Mouse (Mus musculus) v-Abl transformed pro-B cells (cell line): ENCODE data around the gene 1700023F06Rik.

Experiments used
- in situ Hi-C, 2 experiments: fragments of 400-800 bp; cut with MboI; formaldehyde crosslinking; loops; one replicate each; pipeline ENCODE4 v1.15.1; 2025; ENCODE audit not compliant: unreplicated experiment in 2 of 2

The 1700023F06Rik gene

DNA sequence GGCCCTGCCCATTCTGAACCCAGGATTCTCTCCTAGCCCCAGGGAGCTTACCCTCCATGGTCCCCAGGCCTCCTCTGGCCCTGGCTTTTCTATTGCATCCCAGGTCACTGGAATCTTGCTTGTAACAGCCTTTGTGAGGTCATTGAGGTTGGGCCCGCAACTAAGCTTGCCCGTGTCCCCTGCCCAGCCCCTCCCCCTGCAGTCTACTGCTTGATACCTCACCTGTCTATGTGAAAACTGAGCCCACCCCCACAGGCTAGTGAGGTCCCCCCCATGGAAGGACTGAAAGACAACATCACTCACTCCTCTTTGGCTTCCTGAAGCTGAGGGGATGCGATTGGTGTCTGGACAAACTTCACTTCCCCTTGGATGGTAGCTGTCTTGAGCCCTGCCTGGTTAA lies at the start of gene 1700023F06Rik:
Gene 1700023F06Rik, minus strand, starts transcription at position 101 of the 400 bp plus-strand sequence.
- in situ Hi-C loops, result no loop called here

DNA sequence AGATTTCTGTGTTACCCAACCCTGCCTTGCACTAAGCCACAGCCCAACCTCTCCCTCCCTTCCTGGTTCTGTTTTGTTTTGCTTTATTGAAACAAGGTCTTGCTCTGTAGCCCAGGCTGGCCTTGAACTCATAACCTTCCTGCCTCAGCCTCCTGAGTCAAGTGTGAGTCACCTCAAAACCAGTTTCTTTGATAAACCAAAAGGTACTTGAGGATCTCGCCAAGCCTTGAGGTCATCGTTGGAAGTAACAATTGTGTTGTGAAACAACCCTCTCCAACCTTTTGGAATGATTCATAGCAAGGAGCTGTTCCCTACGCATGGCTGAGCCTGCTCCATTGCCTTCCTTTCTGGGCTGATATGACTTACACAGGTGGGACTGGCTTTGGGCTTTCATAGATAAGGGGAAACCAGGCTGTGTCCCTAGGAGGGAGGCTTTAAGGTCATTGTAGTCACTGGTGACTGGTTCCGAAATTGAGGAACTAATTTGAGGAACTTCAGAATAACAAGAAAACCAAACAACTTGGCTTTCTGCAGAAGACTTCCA lies 49.7 kb upstream of the 1700023F06Rik start:
- in situ Hi-C loops, result no loop called here

DNA sequence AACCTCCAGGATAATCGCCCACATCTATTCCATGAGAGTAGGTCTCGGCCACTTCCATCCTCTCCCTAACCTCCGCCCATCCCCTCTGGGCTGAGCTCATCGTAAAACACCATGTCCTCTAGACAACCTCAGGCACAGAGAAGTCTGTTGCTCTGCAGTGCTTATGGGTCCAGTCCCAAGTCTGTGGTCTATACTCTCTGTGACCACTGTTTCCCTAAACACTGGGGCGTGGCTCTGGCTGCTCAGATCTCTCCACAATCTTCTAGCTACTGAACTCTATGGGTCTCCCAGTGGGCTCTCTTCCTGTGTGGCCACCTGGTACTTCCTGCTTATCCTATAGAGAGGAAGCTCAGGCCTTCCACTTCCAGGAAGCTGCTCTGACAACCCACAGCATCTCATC lies 45.2 kb upstream of the 1700023F06Rik start:
- in situ Hi-C loops, result no loop called here

DNA sequence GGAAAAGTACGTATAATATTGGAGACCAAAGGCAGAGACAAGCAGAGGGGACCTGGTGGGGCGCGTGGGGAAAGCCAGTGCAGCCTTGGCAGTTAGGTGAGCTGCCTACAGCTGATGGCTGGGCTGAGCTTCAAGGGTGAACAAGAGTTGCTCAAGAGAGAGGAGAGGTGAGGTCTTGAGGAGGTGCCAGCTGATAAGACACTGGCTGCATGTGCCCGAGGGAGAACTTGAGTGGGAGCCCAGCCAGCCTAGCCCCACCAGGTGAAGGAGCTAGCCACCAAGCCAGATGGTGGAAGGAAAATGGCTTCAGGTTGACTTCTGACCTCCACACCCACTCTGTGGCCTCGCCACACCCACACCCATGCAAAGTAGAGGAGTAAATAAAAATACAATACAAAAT lies 44.0 kb upstream of the 1700023F06Rik start:
- in situ Hi-C loops, result no loop called here

DNA sequence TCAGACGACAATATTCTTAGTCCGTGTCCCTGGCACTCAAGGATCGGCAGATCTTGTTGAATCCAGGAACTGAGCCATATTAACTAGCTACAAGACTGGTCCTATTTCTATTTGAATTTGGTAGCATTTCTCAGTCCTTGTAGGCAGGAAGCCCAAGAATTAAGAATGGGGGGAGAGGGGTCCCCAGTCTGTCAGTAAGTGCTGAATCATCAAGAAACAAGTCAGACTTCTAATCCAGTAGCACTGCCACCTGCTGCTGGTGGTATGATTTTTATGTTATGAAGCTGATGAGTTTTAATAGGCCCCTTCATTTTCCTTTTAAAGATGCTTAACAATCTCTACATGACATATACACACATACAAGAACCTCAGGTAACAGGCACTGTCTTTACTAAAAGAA lies 42.0 kb upstream of the 1700023F06Rik start:
- in situ Hi-C loops, result no loop called here

DNA sequence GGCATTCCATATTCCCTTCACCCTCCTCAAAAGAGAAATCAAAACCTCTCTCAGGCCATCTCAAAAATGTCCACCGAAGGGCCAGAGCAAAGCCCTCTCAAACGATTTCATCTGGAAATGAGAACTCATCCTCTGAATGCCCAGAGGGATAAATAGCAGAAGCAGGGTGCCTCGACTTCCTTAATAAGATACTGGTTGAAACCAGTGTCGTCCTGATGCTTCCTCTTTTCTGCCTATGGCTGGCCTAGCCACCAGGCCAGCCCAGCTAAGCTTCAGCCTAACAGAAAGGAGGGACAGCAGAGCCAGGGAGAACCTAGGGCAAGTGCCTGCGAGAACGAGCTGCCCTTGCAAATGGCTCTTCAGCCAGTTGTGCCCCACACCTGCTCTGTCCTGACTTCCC lies 41.2 kb upstream of the 1700023F06Rik start:
- in situ Hi-C loops, result no loop called here

DNA sequence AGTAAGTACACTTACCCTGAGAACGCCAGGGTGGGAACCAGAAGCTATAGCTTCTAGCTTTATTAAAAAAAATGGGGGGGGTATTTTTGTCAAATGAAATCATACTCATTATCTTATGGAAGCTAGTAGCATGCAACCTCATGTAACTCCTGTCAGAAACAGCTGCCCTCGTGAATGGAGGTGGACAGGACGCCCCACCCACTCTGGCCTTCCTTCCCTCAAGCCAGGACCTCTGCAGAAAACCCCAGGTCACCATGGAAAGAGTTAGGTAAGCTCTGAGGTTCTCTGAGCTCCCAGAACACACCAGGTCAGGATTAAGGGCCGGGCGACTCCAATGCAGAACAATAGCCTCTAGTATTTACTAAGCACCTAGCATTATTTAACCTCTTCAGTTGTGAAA lies 40.5 kb upstream of the 1700023F06Rik start:
- in situ Hi-C loops, result no loop called here

DNA sequence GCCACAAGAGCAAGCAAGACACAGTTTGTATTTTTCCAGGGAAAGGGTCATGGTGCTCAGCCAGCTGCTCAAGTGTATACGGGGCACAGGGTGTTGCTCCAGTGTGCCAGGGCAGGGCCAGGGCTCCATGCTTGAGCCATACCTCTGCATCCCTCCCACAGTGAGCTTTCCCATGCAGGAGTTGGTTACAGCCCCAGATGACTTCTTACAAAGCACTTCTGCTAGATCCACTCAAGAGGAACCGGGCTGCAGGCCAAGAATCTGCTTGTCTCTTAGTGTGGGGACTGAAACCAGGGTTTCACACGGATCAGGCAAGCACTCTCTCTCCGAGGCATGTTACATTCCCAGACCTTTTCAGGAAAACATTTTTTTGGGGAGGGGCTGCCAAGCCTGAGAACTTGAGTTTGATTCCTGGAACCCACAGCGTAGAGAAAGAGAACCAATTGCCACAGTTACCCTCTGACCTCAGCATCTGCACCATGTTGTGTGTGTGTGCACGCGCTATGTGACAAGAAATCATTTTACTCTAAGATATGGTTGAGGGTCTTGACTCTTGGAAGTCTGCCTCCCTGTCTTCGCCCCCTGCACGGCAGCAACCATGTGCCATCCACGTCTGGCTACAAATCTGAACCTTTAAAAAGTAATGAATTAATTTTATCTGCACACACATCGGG lies 39.3 kb upstream of the 1700023F06Rik start:
- in situ Hi-C loops, result no loop called here

DNA sequence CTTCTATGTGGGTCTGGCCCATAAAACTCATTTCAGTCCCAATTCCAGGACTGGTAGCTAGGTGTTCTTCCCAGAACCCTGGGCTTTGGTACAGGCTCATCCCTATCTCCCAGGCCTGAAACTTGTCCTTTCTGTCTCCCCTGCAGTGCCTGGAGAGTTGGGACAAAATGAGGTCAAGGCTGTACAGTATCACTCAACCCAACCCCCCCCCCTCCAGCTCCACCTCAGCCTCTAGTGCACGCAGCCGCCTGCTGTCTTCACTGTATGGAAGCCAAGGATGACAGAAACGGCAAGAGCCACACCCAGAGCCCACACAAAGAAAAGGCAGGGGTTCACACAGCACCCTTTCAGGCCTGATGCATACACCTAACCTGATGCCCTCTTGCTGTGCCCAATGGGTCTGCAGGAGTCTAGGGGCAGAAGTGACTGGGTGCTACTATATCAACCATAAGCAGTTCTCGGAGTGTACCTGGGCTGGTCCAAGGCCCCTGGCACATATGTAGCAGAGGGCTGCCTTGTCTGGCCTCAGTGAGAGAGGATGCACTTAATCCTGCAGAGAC lies 38.5 kb upstream of the 1700023F06Rik start:
- in situ Hi-C loops, result no loop called here

DNA sequence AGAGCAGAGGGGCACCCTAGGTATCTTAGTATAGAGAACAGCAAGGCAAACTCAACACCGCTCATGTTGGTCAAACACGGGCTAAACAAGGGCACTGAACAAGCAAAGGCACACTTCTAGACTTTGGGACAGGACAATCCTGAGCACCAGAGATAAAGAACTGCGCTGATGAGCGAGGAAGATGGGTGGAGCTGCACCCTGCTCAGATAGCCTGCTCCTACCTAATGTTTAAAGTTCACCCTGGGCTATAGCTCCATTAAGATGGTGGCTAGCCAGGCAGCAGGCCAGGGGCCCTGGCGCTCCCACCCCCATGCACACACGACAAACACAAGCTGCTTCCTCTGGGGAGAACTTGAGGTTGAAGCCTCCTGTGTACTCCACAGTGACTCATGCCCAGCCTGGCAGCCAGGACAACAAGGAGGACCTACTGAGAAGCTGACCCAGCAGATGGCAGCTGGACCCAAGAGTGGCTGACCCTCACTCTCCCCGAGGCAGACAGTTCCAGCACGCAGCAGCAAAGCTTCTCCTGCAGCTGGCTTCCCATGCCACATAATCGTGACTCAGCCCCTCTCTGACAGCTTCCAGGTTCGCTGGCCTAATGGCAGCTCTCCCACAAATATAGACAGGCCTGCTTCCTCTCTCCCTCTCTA lies 37.8 kb upstream of the 1700023F06Rik start:
- in situ Hi-C loops, result no loop called here

DNA sequence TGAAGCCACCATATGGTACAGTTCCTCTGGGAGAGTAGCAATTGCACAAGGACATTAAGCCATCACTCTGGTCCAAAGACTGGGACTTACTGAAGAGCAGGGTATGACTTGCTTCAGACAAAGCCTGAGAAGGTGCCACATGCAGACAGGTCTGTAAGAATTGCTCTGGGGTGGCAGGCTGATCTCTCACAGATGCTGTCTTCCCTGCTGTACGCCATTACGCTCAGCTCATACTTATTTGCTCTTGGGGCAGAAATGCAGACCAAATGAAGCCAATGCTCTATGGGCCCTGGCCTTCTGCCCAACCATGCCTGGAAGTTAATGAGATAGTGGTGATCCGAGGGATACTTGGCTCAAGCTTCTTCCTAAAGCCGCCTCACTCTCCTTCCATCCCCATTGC lies 36.5 kb upstream of the 1700023F06Rik start:
- in situ Hi-C loops, result no loop called here

DNA sequence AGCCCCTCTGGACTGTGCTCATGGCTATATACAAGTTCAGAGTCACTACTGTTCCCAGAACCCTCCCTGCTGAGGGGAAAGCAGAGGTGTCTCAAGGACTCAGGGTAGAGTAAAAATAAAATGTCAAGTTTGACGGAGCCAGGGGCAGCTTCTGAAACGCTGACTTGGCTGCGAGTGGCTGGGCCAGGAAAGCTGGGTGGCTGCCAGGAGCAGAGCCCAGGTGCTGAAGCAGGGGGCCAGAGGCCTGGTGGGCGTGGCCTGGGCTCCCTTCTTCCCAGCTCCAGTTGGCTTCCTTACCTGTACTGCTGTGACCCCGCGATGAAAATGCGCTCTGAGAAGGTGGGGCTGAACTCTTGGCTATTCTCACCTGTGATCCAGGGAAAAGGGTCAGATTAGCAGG lies 32.4 kb upstream of the 1700023F06Rik start:
- in situ Hi-C loops, result no loop called here

DNA sequence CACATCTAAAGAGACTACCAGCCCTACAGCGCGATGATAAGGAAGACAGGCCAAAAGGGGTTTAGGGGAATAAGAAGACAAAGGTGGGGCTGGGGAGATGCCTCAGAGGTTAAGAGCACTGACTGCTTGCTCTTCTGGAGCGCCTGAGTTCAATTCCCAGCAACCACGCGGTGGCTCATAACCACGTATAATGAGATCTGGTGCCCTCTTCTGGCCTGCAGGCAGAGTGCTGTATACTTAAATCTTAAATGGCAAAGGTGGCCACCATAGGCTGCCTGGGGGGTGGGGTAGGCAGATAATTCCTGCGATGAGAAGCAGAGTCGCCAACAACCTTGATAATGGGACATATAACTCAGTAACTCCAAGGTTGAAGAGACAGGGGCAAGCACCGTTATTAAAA lies 29.4 kb upstream of the 1700023F06Rik start:
- in situ Hi-C loops, result loop anchor here in 1 of 2 experiments (5.0 to 10.0 kb wide), 2 partner anchors 35 to 87 kb away; no protein-coding TSS in a partner anchor

DNA sequence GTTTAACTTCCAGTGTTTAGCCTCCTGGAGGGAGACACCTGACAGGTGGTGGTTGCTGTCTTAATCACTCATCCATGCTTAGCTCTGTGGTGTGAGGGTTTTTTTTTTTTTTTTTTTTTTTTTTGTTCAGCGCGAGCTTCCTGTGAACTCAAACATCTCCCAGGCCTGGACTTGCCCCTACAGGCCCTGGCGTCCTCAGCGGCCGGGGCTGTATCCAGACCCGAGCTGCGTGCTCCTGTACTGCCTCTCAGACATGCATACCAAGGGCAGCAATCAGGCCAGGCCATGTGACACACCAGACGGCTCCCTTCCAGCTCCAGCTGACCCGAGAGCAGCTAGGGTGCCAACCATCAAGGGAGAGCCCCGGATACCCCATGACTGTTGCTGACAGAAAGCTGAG lies 28.5 kb upstream of the 1700023F06Rik start:
- in situ Hi-C loops, result loop anchor here in 1 of 2 experiments (5.0 to 10.0 kb wide), 2 partner anchors 35 to 88 kb away; no protein-coding TSS in a partner anchor

DNA sequence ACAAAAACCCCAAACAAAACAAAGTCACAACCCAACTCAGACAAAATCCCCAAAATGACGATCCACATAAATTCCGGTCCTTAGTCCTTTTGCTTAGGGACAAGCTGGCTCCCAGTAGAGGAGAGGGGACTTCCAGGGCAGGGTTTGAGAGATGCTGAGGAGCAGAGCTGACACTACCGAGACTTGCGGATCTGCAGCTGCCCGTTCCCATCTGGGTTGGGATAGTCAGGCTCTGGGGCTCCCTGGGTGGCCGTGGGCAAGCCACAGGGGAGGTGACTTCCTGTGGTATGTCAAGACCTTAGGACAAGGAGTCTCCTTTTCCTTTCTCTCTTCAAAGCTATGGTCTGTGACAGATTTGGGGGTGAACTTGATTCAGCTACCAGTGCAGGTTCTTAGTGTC lies 28.1 kb upstream of the 1700023F06Rik start:
- in situ Hi-C loops, result loop anchor here in 1 of 2 experiments (5.0 to 10.0 kb wide), 2 partner anchors 36 to 88 kb away; no protein-coding TSS in a partner anchor

DNA sequence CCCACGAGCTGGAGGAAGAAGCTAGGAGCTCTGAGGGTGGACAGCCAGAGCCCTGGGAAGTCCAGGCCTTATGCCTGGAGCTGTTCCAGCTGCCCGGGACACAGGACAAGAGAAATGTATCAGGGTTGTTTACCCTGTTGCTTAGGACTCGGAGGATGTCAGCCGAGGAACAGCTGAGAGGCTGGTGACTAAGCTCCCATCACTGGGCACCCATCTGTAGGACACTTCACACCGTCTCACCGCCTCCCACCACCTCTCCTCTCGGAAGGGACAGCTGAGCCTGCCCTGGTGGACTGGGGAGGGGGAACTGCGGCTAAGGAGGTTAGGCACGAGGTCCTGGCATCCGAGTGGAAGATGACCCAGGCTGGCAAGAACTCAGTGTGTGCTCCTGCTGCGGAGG lies 27.3 kb upstream of the 1700023F06Rik start:
- in situ Hi-C loops, result loop anchor here in 1 of 2 experiments (5.0 to 10.0 kb wide), 2 partner anchors 37 to 89 kb away; no protein-coding TSS in a partner anchor

DNA sequence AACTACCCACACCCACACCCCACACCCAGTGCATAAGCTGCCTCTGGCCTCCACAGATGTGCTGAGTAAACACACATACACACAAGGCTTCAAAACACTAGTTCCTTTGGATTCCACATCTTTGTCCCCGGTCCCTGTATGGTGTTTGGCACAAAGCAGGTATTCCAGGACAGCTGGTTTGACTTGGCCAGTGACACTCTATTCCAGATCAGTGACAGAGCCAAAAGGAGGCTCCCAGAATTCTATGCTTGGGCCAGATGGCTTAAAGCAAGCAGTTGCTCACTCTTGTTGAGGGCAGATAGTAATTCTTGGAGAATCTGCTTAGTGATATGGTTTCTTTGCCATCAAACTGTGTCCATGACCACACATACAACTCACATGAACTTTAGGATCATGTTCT lies 26.1 kb upstream of the 1700023F06Rik start:
- in situ Hi-C loops, result loop anchor here (5.0 to 10.0 kb wide), 4 partner anchors 38 to 93 kb away; no protein-coding TSS in a partner anchor

DNA sequence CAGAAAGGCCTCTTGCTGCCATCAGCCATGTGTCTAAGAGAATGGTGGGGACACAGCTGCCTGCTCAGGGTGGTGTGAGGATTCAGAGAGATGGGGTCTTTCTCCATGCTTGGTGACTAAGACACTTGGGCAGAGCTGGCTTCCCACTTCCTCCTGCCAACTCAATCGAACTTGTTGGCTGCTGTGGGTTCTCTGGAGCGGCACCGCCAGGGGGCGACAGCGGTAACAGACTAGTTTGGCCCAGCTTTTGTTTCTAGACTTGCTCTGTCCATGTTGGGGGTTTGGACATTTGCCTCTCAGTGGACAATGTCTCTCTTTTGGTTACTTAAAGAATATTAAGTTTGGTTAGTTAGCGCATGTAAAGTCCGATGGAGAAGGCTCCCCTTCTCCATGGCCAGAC lies 24.6 kb upstream of the 1700023F06Rik start:
- in situ Hi-C loops, result loop anchor here (5.0 to 10.0 kb wide), 4 partner anchors 39 to 94 kb away; no protein-coding TSS in a partner anchor

DNA sequence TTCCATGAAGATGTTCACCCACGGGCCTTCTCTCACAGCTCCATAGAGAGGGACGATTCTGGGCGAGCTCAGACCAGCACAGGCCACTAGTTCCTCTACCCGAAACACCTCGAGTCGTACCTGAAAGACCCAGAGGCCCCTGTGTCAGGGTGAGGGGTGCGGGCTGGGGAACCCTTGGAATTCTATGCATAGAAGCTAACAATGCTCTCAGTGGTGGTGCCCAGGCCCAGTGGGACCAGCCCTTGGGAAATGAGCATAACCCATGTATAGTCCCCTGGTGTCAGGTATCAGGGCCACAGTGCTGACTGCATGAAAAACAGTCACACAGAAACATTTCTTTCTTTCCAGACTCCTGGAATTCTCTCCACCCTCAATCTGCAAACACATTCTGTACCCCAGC lies 23.0 kb upstream of the 1700023F06Rik start:
- in situ Hi-C loops, result loop anchor here (5.0 to 10.0 kb wide), 4 partner anchors 41 to 96 kb away; no protein-coding TSS in a partner anchor

DNA sequence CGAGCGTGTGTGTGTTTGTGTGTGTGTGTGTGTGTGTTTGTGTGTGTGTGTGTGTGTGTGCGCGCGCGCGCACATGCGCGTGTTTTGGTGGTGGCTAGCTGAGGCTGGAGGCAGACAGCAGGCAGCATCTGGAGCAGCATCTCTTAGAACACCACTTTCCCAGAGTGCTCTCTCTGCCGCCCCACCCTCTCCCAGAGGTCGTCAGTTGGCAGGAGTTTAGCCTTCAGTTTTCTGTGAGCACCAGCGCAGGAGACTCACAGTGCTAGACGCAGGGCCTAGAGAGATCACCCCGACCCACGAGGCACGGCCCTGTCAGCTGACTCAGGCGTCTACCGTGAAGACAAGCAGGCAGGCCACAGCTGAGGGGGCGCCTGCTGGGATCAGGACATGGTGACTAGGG lies 22.3 kb upstream of the 1700023F06Rik start:
- in situ Hi-C loops, result loop anchor here (5.0 to 10.0 kb wide), 4 partner anchors 42 to 97 kb away; no protein-coding TSS in a partner anchor

DNA sequence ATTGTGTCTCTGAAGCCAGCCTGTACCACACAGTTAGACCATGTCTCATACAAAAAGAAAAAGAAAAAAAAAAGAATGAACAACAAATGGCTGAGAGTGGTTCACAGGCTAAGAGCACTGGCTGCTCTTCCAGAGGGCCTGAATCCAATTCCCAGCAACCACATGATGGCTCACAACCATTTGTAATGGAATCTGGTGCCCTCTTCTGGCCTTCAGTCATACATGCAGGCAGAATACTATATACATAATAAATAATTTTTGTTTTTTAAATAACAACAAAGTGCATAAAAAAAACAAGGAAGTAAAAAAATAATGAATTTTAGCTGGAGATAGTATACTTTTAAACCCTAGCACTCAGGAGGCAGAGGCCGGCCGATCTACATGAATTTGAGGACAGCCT lies 21.2 kb upstream of the 1700023F06Rik start:
- in situ Hi-C loops, result loop anchor here (5.0 to 10.0 kb wide), 4 partner anchors 43 to 98 kb away; no protein-coding TSS in a partner anchor
